Mouse (Mus musculus): Measurements from ENCODE around the gene Osbpl9.

DNA sequence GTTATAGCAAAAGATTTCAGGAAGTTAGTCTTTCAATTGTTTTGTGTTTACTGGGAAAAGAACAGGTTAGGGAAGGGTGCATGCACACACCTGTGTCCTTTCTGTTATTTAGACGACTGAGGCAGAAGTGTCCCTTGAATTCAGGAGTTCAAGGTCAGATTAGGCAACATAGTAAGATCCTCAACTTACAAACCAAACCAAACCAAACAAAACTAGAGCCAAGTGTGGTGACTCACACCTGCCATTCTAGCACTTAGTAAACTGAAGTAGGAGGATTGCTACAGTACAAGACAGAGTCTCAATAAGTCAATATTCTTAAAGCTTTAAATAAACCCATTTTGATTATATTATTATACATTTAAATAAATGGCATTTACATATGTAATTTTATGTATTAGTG, 180.1 kb downstream of the Osbpl9 start:
- no peak for TF ChIP-seq GATA1 (IDR thresholded peaks at IDR 0.05; ENCODE audit: borderline replicate concordance, low read length)
- TF ChIP-seq FLI1 (IDR thresholded peaks at IDR 0.05; ENCODE audit: low read length), result no peak

Data from megakaryocyte, embryonic 14.5 days (primary cell).